Mouse (Mus musculus): ENCODE results near the gene Rfx1.

Rfx1 gene

GRCm38 (mm10) chr8:84063861-84064610, 2.6 kb upstream of the Rfx1 start:
- DNase-seq: no peak

GRCm38 (mm10) chr8:84065037-84065436, 1.6 kb upstream of the Rfx1 start, which contains the start of gene Gm10643:
Gene Gm10643, minus strand, starts transcription at chr8:84065137.
- DNase-seq: no peak

DNA sequence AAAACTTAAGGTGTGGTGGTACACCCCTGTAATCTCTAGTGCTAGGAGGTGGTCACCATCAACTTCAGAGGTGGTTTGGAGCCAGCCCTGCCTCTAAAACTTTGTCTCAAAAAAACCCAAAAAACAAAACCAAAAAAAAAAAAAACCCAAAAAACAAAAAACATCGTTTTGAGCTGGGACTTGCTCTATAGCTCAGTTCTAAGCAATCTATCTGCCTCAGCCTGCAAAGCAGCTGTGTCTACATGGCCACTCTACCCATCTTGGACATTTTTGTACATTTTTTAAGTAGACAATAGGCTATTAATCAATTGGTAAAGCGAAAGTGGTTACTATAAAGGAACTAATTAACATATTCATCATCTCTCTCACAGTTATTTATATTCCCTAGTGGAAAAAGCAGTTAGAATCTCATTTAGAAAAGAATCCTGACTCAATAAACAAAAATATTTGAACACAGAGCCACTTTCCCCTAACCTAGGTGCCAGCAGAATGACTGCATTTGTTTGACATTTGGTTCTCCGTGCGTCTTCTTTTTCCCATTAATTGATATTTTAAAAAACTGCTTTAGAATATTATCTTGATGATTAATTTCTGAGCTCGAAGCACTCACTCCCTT, 1.1 kb upstream of the Rfx1 start:
- no peak for DNase-seq

DNA sequence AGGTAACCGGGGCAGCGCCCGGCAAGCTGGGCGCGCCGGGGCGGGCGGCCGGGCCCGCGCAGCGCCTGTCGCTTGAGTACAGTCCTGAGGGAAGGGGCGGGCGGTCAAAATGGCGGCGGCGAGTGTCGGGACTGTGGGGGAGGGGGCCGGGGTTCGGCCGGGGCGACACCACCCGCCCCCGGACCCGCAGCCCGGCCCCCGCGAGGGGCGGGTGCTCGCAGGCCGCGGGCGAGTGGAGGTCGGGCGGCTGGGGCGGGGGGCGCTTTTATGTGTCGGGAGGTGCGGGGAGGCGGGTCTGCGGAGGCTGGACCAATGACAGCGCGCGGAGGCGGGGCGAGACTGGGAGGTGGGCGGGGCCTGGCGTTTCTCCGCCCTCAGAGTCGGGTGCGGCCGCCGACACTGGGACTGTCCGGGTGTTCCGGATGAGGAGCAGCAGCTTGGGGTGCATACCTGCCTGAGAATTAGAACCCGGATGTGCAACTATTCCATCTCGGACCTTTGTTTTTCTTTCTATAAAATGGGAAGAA, 476 bp downstream of the Rfx1 start:
- DNase-seq: peak; percentile 95

- no peak for DNase-seq
Measured at GRCm38 (mm10) chr8:84067911-84068310, 1.3 kb downstream of the Rfx1 start.

- DNase-seq: no peak
Measured at GRCm38 (mm10) chr8:84068316-84069035, 1.8 kb downstream of the Rfx1 start.

- DNase-seq: no peak
Measured at GRCm38 (mm10) chr8:84069169-84069568, 2.5 kb downstream of the Rfx1 start.

GRCm38 (mm10) chr8:84069750-84070149, 3.1 kb downstream of the Rfx1 start:
- DNase-seq: no peak

DNA sequence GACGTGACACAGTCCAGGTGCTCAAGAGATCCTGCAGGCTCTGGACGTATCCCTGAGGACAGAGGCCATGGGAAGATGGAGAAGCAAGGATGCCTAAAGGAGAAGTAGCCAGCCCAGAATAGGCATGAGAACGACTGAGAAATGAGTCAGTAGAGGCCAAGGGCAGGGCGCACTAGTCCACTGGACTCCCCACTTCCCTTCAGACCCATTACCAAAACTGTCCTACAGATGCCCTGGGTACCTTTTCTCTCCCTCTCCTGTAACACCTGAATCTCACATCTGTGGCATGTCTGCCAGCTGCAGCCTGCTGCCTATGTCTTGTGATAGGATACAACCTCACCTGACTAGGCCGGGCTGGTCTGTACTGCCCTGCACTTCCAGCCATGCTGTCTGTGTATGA, 3.6 kb downstream of the Rfx1 start:
- DNase-seq: no peak

- peak; percentile 66 for DNase-seq
Measured at GRCm38 (mm10) chr8:84070667-84071066, 4.0 kb downstream of the Rfx1 start.

DNA sequence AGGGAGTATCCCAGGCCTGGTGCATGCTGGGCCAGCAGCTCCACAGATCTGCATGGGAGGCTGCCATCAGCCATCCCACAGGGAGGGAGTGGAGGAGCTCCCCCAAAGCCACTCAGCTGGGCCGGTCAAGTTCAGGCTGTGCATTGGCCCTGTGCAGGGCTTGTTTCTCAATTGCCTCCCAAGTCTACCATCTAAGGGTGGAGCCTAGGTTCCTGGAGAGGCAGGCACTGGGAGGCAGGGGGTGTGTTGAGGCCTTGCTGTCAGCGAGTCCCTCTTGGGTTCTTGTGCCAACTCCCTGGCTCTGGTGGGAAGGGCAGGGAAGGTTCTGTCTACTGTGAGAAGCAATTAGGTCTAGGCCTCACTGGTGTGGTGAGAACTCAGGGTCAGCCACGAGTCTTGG, 5.3 kb downstream of the Rfx1 start:
- no peak for DNase-seq

DNA sequence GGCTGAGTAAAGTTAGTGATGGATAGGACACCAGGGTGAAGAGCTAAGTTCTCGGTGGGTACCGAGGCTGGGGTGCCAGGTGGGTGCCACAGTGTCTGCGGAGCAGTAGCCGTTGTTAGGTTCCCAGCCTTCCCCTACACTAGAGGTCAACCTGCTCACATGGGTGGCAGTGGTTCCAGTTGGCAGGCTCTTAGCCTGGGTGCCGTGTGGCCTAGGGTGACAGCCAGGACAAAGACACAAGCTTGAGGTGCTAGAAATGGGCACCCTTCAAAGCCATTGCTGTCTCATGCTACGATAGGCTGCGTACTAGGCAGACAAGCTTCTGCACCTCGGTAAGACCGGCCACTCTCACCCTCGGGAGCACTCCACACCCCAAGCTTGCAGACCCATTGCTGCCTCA, 5.7 kb downstream of the Rfx1 start:
- no peak for DNase-seq

- no peak for DNase-seq
Measured at GRCm38 (mm10) chr8:84073230-84073976, 6.8 kb downstream of the Rfx1 start.

DNA sequence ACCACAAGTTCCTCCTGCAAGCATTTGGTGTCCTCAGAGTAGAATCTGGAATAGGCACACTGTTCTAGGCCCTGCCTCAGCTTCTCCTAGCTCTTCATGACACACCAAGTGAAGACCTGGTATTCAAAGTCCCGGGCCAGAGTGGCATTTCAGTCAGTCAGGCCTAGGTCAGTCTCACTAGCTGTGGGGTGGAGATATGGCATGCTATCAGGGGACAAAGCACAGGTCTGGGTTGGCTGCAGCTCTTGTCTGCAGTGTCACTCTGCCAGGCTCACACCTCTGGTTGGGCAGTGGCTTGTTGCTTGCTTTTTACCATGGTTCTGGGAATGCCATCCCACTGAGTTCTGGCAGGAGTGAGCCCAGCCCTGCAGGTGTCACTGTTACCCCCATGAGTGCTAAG, 9.8 kb downstream of the Rfx1 start:
- DNase-seq: no peak

DNA sequence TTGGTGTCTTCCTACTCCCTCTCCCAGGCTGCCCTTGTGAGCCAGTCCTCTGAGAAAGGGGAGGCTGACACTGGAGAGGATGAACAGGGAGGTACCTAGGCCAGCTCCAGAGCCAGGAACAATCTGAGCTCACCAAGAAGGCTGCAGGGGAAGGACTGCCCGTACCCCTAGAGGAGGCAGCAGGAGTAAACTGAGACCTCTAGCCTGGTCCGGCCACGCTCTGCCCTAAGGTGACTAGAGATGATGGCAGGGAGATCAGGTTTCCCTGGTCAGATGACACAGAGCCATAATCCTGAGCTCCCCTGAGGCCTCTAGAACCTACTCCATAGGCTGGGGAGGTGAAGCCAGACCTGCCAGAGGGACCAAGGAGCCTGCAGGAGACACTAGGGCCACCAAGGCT, 10.2 kb downstream of the Rfx1 start:
- no peak for DNase-seq

- no peak for DNase-seq
Measured at GRCm38 (mm10) chr8:84079206-84079605, 12.6 kb downstream of the Rfx1 start.

- no peak for DNase-seq
Measured at GRCm38 (mm10) chr8:84083829-84084241, 17.2 kb downstream of the Rfx1 start.

DNA sequence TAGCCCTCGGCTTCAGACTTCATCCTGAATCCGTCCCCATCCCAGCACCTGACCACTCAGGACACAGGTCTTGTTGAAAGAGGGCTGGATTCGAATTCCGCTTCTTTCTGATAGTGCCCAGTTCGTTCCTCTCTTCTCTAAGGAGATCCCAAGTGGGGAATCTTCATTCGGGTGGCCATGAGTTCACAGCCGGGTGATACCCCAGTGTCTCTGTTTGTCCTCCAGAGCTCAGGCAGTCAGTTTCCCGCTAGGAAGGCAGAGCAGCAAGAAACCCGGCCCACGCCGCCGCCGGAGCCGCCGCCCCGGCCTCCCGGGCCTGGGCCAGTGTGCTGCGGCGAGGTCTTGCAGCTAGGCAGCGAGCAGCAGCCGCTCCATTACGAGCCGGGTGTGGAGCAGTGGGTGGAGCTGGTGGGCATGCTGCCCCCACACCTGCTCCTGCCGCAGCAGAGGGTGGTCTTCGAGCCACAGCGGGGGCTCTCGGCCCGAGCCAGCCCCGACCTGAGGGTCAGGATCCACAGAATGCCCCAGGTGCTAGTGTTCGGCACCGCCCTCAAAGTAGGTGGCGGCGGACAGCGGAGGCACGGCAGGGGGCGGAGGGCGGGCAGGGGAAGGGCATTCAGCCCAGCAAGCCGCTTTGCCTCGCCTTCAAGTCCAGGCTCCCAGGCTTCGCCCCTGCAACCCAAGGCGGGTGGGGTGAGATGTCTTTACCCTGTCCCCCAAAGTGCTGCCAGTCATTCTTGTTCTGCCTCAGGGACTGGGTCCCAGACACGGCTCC, 17.9 kb downstream of the Rfx1 start:
- no peak for DNase-seq

- DNase-seq: no peak
Measured at GRCm38 (mm10) chr8:84087156-84087555, 20.5 kb downstream of the Rfx1 start.

- no peak for DNase-seq
Measured at GRCm38 (mm10) chr8:84087821-84088220, 21.2 kb downstream of the Rfx1 start.

DNA sequence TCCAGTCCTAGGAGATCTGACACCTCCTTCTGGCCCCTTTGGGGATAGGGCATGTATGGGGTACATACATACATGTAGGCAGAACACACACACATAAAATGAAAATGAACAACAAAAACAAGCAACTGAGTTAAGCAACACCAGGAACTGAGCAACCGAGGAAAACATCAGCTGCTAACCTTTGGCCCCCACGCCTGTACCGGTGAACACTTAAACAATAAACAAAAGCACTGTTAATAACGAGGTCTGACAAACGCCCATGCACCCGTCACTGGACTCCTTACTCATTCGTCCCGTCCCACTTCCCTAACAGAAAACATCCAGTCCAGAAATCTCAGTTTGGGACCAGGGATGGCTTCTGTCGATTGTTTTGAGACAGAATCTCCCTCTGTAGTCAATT, 22.6 kb downstream of the Rfx1 start:
- DNase-seq: no peak

- no peak for DNase-seq
Measured at GRCm38 (mm10) chr8:84090585-84090984, 24.0 kb downstream of the Rfx1 start.

Measured in right cerebral cortex, postnatal 25 days (tissue).